Mouse (Mus musculus): ENCODE results near the gene Kctd17.

DNA sequence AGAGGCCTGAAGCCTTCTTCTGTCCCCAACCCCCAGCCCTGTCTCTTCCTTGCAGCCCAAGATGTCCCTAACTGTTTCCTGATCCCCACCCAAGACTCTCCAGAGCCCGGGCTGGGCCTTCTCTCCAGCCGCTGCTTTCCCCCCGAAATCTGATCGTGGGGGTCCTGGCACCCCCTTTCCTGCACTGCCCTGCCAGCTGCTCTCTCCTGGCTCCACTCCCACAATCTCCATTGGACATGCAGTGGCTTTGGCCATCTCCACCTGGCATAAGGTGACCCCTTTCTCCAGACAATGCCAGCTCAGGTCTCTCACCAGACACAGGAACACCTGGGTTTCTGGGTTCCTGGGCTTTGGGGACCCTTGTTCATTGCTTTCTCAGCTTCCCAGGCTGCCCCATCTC lies 49.7 kb downstream of the Kctd17 start:
- TF ChIP-seq CTCF (conservative IDR thresholded peaks at IDR 0.05; ENCODE audit: insufficient read depth, insufficient read length, low read depth, low read length) (no peak), POLR2A (IDR thresholded peaks at IDR 0.05; ENCODE audit: low read depth, low read length) (no peak)

All from kidney, adult 2 months (tissue).